Mouse (Mus musculus): Measurements from ENCODE around the gene Lpcat2b. TPM values are rescaled to one million over a fixed set of nuclear protein-coding genes. Genes with fewer than 3 reads are reported as not detected.
A peak's percentile ranks its signal among the peaks of the same experiment; 100 is the strongest.

Gene Lpcat2b
- polyA plus RNA-seq, 1 experiment from 2014 or later, result not detected

GRCm38 (mm10) chr5:107462147-107463076 lies 31.1 kb downstream of the Lpcat2b start:
- WGBS (ENCODE audit: insufficient replicate concordance), result 80% methylated on average over 4 of the region's 4 CpGs
- Histone ChIP-seq H3K4me2 (no peak overlapping the region), H3K9me3 (replicated peaks; ENCODE audit: control insufficient read depth, low read length) (no peaks in the 10 kb centered on the region), H3K27me3 (ENCODE audit: control insufficient read depth, insufficient read depth, low read length) (no peaks in the 10 kb centered on the region), H3K4me1 (ENCODE audit: control insufficient read depth, insufficient read depth, low read length) (peaks cover 9% of the 10 kb centered on the region; the same call in 1 of the 2 replicates), H3K9ac (ENCODE audit: low read depth, low read length) (no peak overlapping the region), H3K4me3 (ENCODE audit: low read depth, low read length) (no peak overlapping the region), H3K27ac (ENCODE audit: low read depth, low read length) (no peak overlapping the region), H3K36me3 (ENCODE audit: control insufficient read depth, insufficient read depth, low read length) (no peaks in the 10 kb centered on the region)
- no peak for ATAC-seq (replicated peaks; ENCODE audit: insufficient number of reproducible peaks, low FRiP score, low TSS enrichment)

DNA sequence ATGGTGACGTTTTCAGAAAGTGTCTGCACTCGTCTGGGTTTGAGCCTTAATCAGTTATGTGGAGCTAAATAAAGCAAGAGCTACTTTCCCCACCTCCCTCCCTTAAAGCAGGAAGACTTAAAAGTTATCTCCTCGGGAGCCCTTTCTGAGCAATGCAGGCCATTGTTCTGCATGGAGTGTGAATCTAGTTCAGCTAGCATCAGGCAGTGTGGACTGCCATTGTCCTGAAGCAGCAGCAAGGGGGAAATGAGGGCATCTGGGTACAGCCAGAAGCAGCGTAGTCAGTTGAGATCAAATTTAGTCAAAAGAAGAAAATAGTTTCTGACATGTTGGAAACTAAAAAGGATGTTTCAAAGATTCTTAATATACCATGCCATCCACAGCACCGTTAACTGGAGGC lies 35.2 kb downstream of the Lpcat2b start:
- Histone ChIP-seq H3K9me3 (replicated peaks; ENCODE audit: control insufficient read depth, low read length) (no peaks in the 10 kb centered on the region), H3K27ac (ENCODE audit: low read depth, low read length) (peak overlapping the region; percentile 36), H3K4me2 (no peak overlapping the region), H3K36me3 (ENCODE audit: control insufficient read depth, insufficient read depth, low read length) (no peaks in the 10 kb centered on the region), H3K4me3 (ENCODE audit: low read depth, low read length) (no peak overlapping the region), H3K27me3 (ENCODE audit: control insufficient read depth, insufficient read depth, low read length) (no peaks in the 10 kb centered on the region), H3K4me1 (ENCODE audit: control insufficient read depth, insufficient read depth, low read length) (peaks cover 9% of the 10 kb centered on the region; the same call in 1 of the 2 replicates), H3K9ac (ENCODE audit: low read depth, low read length) (no peak overlapping the region)
- 33% methylated on average over 5 of the region's 5 CpGs for WGBS (ENCODE audit: insufficient replicate concordance)
- no peak for ATAC-seq (replicated peaks; ENCODE audit: insufficient number of reproducible peaks, low FRiP score, low TSS enrichment)

DNA sequence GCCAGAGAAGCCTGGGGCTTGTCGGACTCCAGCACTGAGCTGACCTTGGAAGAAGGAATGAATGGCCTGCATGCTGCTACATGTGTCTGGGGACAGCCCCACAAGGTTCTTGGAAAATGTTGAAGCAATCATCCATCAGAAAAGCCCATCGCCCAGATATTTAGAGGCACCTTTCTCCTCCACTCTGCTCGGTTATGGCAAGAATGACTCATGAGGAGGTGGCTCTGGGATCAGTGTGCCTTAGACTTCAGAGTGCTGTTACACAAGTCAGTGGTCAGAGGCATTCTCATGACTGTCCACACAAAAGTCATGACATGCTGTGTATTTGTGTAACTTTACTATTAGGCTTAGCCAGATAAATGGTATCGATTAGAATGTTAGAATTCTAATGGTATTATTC lies 35.7 kb downstream of the Lpcat2b start:
- Histone ChIP-seq H3K4me3 (ENCODE audit: low read depth, low read length) (no peak overlapping the region), H3K4me2 (no peak overlapping the region), H3K9ac (ENCODE audit: low read depth, low read length) (no peak overlapping the region), H3K4me1 (ENCODE audit: control insufficient read depth, insufficient read depth, low read length) (peaks cover 9% of the 10 kb centered on the region; the same call in 1 of the 2 replicates), H3K9me3 (replicated peaks; ENCODE audit: control insufficient read depth, low read length) (no peaks in the 10 kb centered on the region), H3K27me3 (ENCODE audit: control insufficient read depth, insufficient read depth, low read length) (no peaks in the 10 kb centered on the region), H3K36me3 (ENCODE audit: control insufficient read depth, insufficient read depth, low read length) (no peaks in the 10 kb centered on the region), H3K27ac (ENCODE audit: low read depth, low read length) (peak overlapping the region; percentile 36; the same call in 1 of the 2 replicates)
- 61% methylated on average over 4 of the region's 4 CpGs for WGBS (ENCODE audit: insufficient replicate concordance)
- ATAC-seq (replicated peaks; ENCODE audit: insufficient number of reproducible peaks, low FRiP score, low TSS enrichment), result no peak

DNA sequence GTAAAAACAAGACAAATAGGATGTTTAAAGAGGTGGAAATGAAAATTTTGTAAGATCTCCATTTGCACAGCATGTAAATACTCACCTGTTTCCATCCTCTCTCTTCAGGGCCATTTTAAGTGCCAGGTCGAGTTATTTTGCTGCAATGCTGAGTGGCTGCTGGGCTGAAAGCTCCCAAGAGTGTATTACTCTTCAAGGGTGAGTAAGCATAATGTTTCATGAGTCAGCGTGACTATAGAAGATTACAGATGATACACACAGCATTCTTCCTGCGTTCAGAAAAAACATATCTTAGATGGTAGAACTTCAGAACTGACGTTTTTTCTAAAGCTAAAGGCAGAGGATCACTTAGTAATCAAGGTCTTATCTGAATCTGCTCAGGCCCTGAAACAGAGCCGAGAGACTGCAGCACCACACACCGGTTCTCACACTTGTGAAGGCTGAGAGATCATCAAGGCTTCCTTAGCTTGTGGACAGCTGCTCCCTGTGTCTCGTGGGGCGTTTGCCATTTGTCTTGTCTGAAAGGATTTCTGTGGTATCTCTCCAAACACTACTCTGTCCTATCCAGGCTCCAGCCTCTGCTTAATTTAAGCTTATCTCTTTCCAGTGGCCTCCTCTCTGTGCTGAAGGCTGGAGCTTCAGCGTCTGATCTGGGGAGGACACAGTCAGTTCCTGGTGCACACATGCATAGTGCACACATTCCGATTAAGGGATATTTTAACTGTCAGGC lies 39.4 kb downstream of the Lpcat2b start:
- peak; percentile 78 for ATAC-seq (replicated peaks; ENCODE audit: insufficient number of reproducible peaks, low FRiP score, low TSS enrichment)
- H3K4me3 ChIP-seq (ENCODE audit: low read depth, low read length), result no peak overlapping the region
- no peaks in the 10 kb centered on the region for H3K27me3 ChIP-seq (ENCODE audit: control insufficient read depth, insufficient read depth, low read length)
- H3K4me2 ChIP-seq, result no peak overlapping the region
- 31% methylated on average over 10 of the region's 10 CpGs for WGBS (ENCODE audit: insufficient replicate concordance)
- H3K4me1 ChIP-seq (ENCODE audit: control insufficient read depth, insufficient read depth, low read length), result peaks cover 9% of the 10 kb centered on the region; the same call in 1 of the 2 replicates
- no peak overlapping the region for H3K9ac ChIP-seq (ENCODE audit: low read depth, low read length)
- H3K27ac ChIP-seq (ENCODE audit: low read depth, low read length), result peak overlapping the region; percentile 35
- no peaks in the 10 kb centered on the region for H3K9me3 ChIP-seq (replicated peaks; ENCODE audit: control insufficient read depth, low read length)
- H3K36me3 ChIP-seq (ENCODE audit: control insufficient read depth, insufficient read depth, low read length), result no peaks in the 10 kb centered on the region

DNA sequence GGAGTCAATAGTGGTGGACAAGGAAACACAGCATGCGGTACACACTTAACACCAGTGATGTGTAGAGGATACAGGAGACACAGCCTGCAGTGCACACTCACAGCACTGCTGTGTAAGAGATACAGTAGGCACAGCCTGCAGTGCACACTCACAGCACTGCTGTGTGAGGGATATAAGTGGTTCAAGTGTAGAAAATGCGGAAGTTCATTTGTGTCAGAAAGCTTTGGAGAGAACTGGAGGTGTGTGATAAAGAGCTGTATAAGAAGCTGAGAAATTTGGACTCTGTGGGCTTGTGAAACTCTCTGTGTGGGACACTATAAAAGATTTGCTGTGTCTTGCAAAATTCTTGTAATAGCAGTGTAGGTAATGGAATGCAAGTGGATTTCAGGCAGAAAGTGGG lies 48.8 kb downstream of the Lpcat2b start:
- H3K4me2 ChIP-seq, result no peak overlapping the region
- H3K4me1 ChIP-seq (ENCODE audit: control insufficient read depth, insufficient read depth, low read length), result no peaks in the 10 kb centered on the region
- H3K9me3 ChIP-seq (replicated peaks; ENCODE audit: control insufficient read depth, low read length), result no peaks in the 10 kb centered on the region
- H3K4me3 ChIP-seq (ENCODE audit: low read depth, low read length), result no peak overlapping the region
- H3K9ac ChIP-seq (ENCODE audit: low read depth, low read length), result no peak overlapping the region
- no peaks in the 10 kb centered on the region for H3K36me3 ChIP-seq (ENCODE audit: control insufficient read depth, insufficient read depth, low read length)
- no peaks in the 10 kb centered on the region for H3K27me3 ChIP-seq (ENCODE audit: control insufficient read depth, insufficient read depth, low read length)
- no peak overlapping the region for H3K27ac ChIP-seq (ENCODE audit: low read depth, low read length)
- no peak for ATAC-seq (replicated peaks; ENCODE audit: insufficient number of reproducible peaks, low FRiP score, low TSS enrichment)
- 80% methylated on average over 2 of the region's 2 CpGs for WGBS (ENCODE audit: insufficient replicate concordance)

Other genes with a start within 250 kb of the Lpcat2b start
- 38.2 and 39.2 TPM in 2 replicates for gene Tgfbr3, start 141.9 kb upstream of the Lpcat2b start, polyA plus RNA-seq (2014; fragmentation: Nextera tagmentation; extraction: Ambion mirVana)
- 0.87 and 0.94 TPM in 2 replicates for gene Brdt, start 100.4 kb upstream of the Lpcat2b start, polyA plus RNA-seq (2014; fragmentation: Nextera tagmentation; extraction: Ambion mirVana)
- gene Ephx4, start 28.8 kb upstream of the Lpcat2b start, polyA plus RNA-seq (2014; fragmentation: Nextera tagmentation; extraction: Ambion mirVana), result 0.29 and 0.56 TPM in 2 replicates
- gene Btbd8, start 6.4 kb downstream of the Lpcat2b start, polyA plus RNA-seq (2014; fragmentation: Nextera tagmentation; extraction: Ambion mirVana), result 3.6 and 4.2 TPM in 2 replicates
- 0.23 and 0.40 TPM in 2 replicates for gene Gm42669, start 76.1 kb downstream of the Lpcat2b start, polyA plus RNA-seq (2014; fragmentation: Nextera tagmentation; extraction: Ambion mirVana)
- gene 1700028K03Rik, start 103.2 kb downstream of the Lpcat2b start, polyA plus RNA-seq (2014; fragmentation: Nextera tagmentation; extraction: Ambion mirVana), result 0.06 TPM in 1 of 2 replicates, not detected in the other
- gene Rpap2, start 165.8 kb downstream of the Lpcat2b start, polyA plus RNA-seq (2014; fragmentation: Nextera tagmentation; extraction: Ambion mirVana), result 12.8 and 16.6 TPM in 2 replicates
- 27.9 and 29.7 TPM in 2 replicates for gene Glmn, start 166.3 kb downstream of the Lpcat2b start, polyA plus RNA-seq (2014; fragmentation: Nextera tagmentation; extraction: Ambion mirVana)